Mouse (Mus musculus): ENCODE data around the gene Mfsd2a.

GRCm38 (mm10) chr4:122909572-122910189 lies 51.3 kb downstream of the Mfsd2a start:
- TF ChIP-seq CTCF (IDR thresholded peaks at IDR 0.05; ENCODE audit: borderline replicate concordance, extremely low read depth, insufficient read depth, insufficient read length), result no peak
- TF ChIP-seq POLR2A (IDR thresholded peaks at IDR 0.05; ENCODE audit: borderline replicate concordance, extremely low read depth, insufficient read depth, insufficient read length, poor library complexity, severe bottlenecking), result no peak

Data from brain, embryonic 14.5 days (tissue).